Mouse (Mus musculus) ES-E14 (cell line): ENCODE measurements around the gene Sigmar1. TPM values are rescaled to one million over a fixed set of nuclear protein-coding genes. Genes with fewer than 3 reads are reported as not detected.
"Not testable (repeated sequence)": the region's sequence is repeated elsewhere in the genome, so short reads cannot be mapped to it uniquely, and the experiment has no call there.

ENCODE experiments used
- DNase-seq: peaks from one replicate; pipeline ENCODE4 v3.0.0-alpha.2; 2013; ENCODE audit warnings: low read depth, low spot score
- H3K27ac ChIP-seq: 2 replicates; pipeline ENCODE4 v1.5.1; 2012; ENCODE audit warnings: low read depth, mild to moderate bottlenecking, low read length, moderate library complexity, mixed read lengths; ENCODE audit not compliant: poor library complexity, insufficient read depth, severe bottlenecking
- H3K36me3 ChIP-seq: 2 replicates; pipeline ENCODE4 v1.6.1; 2012; ENCODE audit warnings: mild to moderate bottlenecking, low read length, moderate library complexity, mixed read lengths; ENCODE audit not compliant: control insufficient read depth, poor library complexity, insufficient read depth, severe bottlenecking
- H3K4me1 ChIP-seq, 2 experiments: fragments of 150-350 bp in 1 of 2; sonication (generic) in 1 of 2; 2 replicates each; pipeline ENCODE4 v1.6.1; 2012; ENCODE audit warnings: low read length in 2 of 2, mild to moderate bottlenecking in 1 of 2, mixed read lengths in 1 of 2; ENCODE audit not compliant: control insufficient read depth in 2 of 2, insufficient read depth in 2 of 2, poor library complexity in 1 of 2
- H3K4me3 ChIP-seq, 2 experiments: fragments of 150-350 bp in 1 of 2; sonication (generic) in 1 of 2; 2 replicates each; pipeline ENCODE4 v1.5.1; 2012; ENCODE audit warnings: low read length in 2 of 2, low read depth in 1 of 2, mild to moderate bottlenecking in 1 of 2, mixed read lengths in 1 of 2; ENCODE audit not compliant: insufficient read depth in 1 of 2, poor library complexity in 1 of 2, severe bottlenecking in 1 of 2
- H3K9ac ChIP-seq: 2 replicates; pipeline ENCODE4 v1.6.1; 2012; ENCODE audit warnings: low read depth, mild to moderate bottlenecking, low read length, mixed read lengths; ENCODE audit not compliant: poor library complexity, insufficient read depth, severe bottlenecking
- H3K9me3 ChIP-seq: fragments of 150-350 bp; sonication (generic); 2 replicates; pipeline ENCODE4 v1.6.1; 2012; ENCODE audit warnings: low read depth, mild to moderate bottlenecking, low read length; ENCODE audit not compliant: control insufficient read depth, insufficient read depth
- ZC3H11A ChIP-seq: IDR thresholded peaks from 2 replicates; pipeline ENCODE4 v1.6.1; 2012; ENCODE audit warnings: low read depth, mild to moderate bottlenecking, inconsistent platforms, low read length, borderline replicate concordance
- in situ Hi-C, 2 experiments: fragments of 600-800 bp; cut with MboI; formaldehyde crosslinking; loops; one replicate each; pipeline ENCODE4 v1.15.1; 2025; ENCODE audit warnings: low sequenced_read_pairs in 2 of 2, inconsistent platforms in 1 of 2; ENCODE audit not compliant: unreplicated experiment in 2 of 2
- total RNA-seq: library from RNA; depleted of rRNA; stranded (reverse); fragments of 300-350 nt; gene quantifications from 2 replicates; pipeline ENCODE4 v1.2.3, GENCODE M21; 2012

The Sigmar1 gene
- total RNA-seq, 1 experiment, result 198 TPM

DNA sequence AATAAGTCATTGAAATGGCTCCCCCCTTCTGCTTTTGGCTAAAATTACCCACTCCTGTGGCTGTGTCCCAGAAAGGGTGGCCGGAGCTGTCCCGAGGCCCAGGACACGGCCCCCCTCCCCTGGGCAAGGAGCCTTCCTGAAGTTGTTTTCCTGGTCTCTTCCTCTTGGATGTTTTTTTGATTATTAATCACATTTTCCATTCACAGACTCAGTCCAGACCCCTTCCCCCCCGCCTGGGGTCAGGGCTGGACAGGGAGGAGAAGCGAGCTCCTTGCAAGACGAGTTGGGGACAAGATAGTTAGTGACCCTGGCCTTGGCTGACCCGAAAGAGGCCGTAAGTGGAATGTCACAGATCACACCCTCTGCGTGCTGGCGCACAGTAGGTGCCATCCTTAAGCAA is 56.2 kb downstream of the Sigmar1 start, which contains the start of gene Il11ra1:
TSS of gene Il11ra1 (plus strand) at position 207 of the 400 bp plus-strand sequence.
- in situ Hi-C loops, result loop anchor here (10.0 to 25.0 kb wide), 2 partner anchors 137 to 145 kb away; partner anchors contain the start of genes Dnaic1 (in 1 of the 2) and Fam219a (in 1 of the 2)
- peaks cover 0 to 16% of the 10 kb centered on the region in 2 experiments; a peak in 2 of 4 replicates for H3K4me1 ChIP-seq
- H3K27ac ChIP-seq, H3K9ac ChIP-seq, H3K4me3 ChIP-seq, DNase-seq, H3K9me3 ChIP-seq, H3K36me3 ChIP-seq: not testable (repeated sequence)

DNA sequence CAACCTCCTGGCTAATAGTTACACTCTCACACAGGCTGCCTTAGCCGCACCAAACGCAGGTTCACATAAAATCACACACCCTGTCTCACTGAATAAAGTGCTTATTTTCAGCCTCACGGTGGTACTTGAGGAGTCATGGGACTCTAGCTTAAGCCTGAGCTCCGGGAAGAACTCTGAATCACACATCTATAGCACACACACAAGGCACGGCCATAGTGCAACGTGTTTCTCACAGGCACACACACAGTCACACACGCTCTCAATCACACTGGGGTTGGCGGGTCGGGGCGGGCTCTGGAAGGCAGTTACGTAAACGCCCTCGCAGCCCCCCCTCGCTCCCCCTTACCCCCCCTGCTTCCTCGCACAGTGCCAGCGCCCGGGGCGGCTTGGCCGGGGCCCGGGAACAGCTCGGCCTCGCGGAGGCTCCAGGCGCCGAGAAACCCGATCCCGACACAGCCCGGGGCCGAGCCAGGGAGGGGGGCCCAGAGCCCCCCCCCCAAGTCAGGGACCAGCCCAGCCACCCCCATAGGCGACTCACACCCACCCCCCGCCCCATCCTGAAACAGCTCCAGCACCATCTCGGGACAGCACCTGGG is 57.4 kb downstream of the Sigmar1 start:
- H3K27ac ChIP-seq, H3K9ac ChIP-seq, H3K4me3 ChIP-seq, H3K9me3 ChIP-seq, in situ Hi-C loops, DNase-seq, H3K4me1 ChIP-seq, H3K36me3 ChIP-seq: not testable (repeated sequence)

DNA sequence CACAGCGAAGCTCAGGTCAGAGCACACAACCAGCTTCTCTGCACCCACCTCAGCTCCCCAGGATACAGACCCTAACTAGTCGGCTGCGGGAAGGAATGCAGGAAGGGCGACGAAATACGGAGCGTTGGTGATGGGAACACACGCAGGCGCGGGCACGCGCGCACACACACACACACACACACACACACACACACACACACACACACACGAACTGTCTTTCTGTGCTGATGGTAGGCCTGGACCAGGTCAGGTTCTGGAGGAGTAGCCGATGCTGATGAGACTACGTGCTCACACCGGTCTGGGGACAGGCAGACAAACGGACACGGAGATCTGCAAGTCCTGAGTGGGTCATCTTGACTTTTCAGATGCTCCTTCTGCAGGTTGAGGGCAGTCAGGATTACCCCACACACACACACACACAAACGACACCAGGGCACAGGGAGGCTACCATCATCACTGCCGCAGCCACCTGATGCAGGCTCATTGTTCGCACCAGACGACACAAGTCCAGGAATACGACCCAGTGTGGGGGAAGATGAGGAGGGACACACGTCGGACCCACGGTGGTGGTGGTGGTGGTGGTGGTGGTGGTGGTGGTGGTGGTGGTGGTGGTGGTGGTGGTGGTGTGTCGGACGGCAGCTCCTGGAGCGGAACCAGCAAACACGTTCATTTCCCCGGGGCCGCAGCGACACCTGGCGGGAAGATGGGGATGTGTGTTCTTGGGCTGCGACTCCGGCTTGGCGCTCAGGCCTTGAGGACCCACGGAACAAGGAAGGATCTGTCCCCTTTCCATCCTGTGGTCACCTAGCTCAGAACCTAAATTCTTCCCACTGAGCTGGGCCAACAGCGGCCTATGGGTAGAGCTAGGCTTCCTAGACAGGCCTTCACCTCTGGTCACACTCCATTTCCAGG is 58.8 kb downstream of the Sigmar1 start, which contains the start of gene Cntfr:
TSS of gene Cntfr (minus strand) at position 160 of the 912 bp plus-strand sequence.
- peak; percentile 62 for DNase-seq
- H3K4me1 ChIP-seq, H3K9ac ChIP-seq, in situ Hi-C loops, H3K27ac ChIP-seq, H3K36me3 ChIP-seq, H3K9me3 ChIP-seq: not testable (repeated sequence)
- peak; percentile 41; the same call in 1 of the 2 replicates for TF ChIP-seq ZC3H11A
- H3K4me3 ChIP-seq, result peak within 1 kb of the TSS in 1 of 2 experiments; percentile 37; a peak in 1 of 4 replicates

DNA sequence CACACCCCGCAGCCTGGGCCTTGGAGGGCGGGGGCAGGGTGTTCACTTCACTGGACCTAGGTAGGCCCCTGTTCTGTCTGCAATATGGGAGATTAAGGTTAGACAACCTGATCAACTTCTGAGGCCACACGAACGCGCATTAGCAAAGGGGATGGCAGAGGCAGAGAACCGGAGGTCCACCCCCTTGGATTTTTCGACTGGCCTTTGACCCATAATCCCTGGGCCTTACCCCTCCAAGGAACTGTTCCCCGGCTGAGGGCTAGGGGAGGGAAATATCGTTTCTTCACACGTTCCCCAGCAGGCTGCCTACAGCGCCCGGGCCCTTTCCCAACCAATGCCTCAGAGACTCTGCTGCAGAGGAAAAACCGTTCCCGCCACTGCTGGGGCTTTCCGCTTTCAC is 59.5 kb downstream of the Sigmar1 start:
- H3K27ac ChIP-seq, in situ Hi-C loops, H3K9me3 ChIP-seq, H3K4me1 ChIP-seq, DNase-seq, H3K9ac ChIP-seq, H3K36me3 ChIP-seq, H3K4me3 ChIP-seq: not testable (repeated sequence)

DNA sequence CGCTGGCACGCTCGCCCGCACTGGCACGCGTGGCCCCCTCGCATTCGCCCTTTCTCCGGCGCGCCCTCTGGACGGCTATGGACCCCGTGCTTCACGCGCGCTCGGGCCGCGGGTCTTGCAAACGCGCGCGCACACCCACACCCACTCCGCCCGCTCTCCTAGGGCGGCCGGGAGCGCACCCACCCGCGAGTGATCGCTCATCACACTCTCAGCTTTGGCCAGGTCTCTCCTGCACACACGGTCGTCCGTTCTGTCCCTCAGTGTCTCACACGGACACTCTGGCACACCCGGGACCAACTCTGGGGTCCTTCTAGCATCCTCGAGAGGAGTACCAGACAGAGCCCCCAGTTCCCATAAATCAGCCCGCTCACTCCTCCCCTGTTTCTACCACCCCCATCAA is 60.2 kb downstream of the Sigmar1 start:
- H3K27ac ChIP-seq, in situ Hi-C loops, H3K9ac ChIP-seq: not testable (repeated sequence)

DNA sequence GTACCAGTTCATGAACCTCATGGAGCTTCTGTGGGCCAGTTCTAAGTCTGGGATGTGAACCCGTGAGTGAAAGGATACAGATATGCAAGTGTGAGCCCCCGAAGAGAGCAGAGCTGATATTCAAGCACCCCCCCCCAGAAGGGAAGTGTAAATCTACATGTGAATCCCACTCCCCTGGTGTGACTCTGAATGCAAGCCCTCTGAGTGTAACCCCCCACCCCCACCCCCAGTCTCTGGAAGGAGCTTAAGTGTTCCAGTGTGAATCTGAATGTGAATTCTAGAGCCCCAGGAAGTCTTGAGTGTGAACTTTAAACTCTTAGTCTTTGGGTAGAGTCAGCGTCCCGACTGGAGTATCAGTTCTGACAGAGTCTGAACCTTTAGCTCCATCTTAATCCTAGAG is 62.4 kb downstream of the Sigmar1 start:
- in situ Hi-C loops, H3K9me3 ChIP-seq, H3K27ac ChIP-seq, H3K9ac ChIP-seq, H3K4me1 ChIP-seq, H3K36me3 ChIP-seq, DNase-seq: not testable (repeated sequence)
- H3K4me3 ChIP-seq, result peak overlapping the region in 1 of 2 experiments; percentile 21; a peak in 1 of 4 replicates

More for the DNA sequence above, 60.2 kb downstream of the Sigmar1 start:
- not testable (repeated sequence) for DNase-seq, H3K4me1 ChIP-seq, H3K36me3 ChIP-seq, H3K9me3 ChIP-seq
- peak overlapping the region in 1 of 2 experiments; percentile 37; a peak in 1 of 4 replicates for H3K4me3 ChIP-seq

DNA sequence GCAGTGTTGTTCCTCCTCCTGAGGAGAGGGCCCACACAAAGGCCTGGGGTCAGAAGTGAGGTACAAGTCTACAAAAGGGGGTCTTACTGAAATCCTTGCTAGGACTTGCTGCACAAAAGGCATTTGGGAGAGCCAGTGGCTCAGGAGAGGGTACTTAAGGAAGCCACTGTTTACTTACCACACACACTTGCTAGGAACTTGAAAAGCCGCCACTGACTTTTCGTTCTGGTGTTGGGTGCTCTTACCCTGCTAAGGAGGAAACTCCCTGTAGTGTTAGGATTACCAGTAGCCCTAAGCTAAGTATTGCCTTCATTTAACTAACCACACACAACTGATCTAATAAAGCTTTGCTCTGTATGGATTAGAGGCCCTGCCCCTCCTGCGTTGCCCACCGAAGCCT is 65.9 kb downstream of the Sigmar1 start:
- H3K27ac ChIP-seq, H3K36me3 ChIP-seq, in situ Hi-C loops, H3K9me3 ChIP-seq, H3K4me3 ChIP-seq, DNase-seq, H3K4me1 ChIP-seq, H3K9ac ChIP-seq: not testable (repeated sequence)

DNA sequence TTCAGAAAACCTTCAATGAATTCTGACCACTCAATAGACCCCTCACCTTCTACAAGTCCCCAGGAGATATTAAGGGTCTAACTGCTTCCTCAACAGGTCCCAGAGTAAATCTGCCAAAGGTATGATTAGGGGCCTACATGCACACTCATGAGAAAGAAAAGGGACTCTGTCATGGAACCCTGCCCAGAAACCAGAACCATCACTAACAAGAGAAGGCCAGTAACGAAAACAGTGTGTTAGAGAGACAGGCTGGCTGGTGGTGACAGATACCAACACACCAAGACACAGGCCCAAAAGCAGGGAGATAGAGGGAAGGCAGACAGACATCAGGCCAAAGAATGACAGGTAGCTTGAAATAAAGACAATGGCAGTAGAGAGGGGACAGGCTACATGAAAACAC is 67.4 kb downstream of the Sigmar1 start:
- H3K27ac ChIP-seq, H3K4me3 ChIP-seq, H3K4me1 ChIP-seq, H3K9ac ChIP-seq, DNase-seq, in situ Hi-C loops, H3K9me3 ChIP-seq, H3K36me3 ChIP-seq: not testable (repeated sequence)
